8 mouse cellular contexts compared by ENCODE assay signal in genomic region chr11:20571702-20572413, GRCm38 (mm10). TPM values are rescaled to one million over a fixed set of nuclear protein-coding genes. Genes with fewer than 3 reads are reported as not detected.
A peak's percentile ranks its signal among the peaks of the same experiment; 100 is the strongest.
DNase-seq lines count a peak whose midpoint lies in the region; ATAC-seq lines count a peak whose summit lies in the region.

No protein-coding gene starts in this region.

- peaks cover 9% of the 10 kb centered on the region for H3K4me1 ChIP-seq in intestine, embryonic 14.5 days (replicated peaks; ENCODE audit: control insufficient read depth, insufficient read depth, low read length)
- no peaks in the 10 kb centered on the region for H3K4me1 ChIP-seq in intestine, embryonic 16.5 days (ENCODE audit: control insufficient read depth, insufficient read depth, low read length)
- 0 out of 2 replicates have a peak, but pooled peaks cover 3% of the 10 kb centered on the region for H3K4me1 ChIP-seq in midbrain, embryonic 13.5 days (replicated peaks)

- H3K36me3 ChIP-seq in intestine, embryonic 14.5 days (ENCODE audit: control insufficient read depth, insufficient read depth, low read length): no peaks in the 10 kb centered on the region
- no peaks in the 10 kb centered on the region for H3K36me3 ChIP-seq in intestine, embryonic 16.5 days (ENCODE audit: control insufficient read depth, insufficient read depth, low read length)
- 0 out of 2 replicates have a peak, but pooled peaks cover 4% of the 10 kb centered on the region for H3K36me3 ChIP-seq in midbrain, embryonic 13.5 days

- no peak overlapping the region for H3K4me2 ChIP-seq in intestine, embryonic 14.5 days (ENCODE audit: low read length)
- H3K4me2 ChIP-seq in intestine, embryonic 16.5 days (ENCODE audit: low read depth, low read length): no peak overlapping the region
- no peak overlapping the region for H3K4me2 ChIP-seq in midbrain, embryonic 13.5 days (replicated peaks)

- H3K9ac ChIP-seq in intestine, embryonic 14.5 days (ENCODE audit: low read length): no peak overlapping the region
- H3K9ac ChIP-seq in intestine, embryonic 16.5 days (ENCODE audit: low read depth, low read length): no peak overlapping the region
- H3K9ac ChIP-seq in midbrain, embryonic 13.5 days (replicated peaks): no peak overlapping the region

- WGBS in intestine, embryonic 14.5 days: 63% methylated on average over 5 of the region's 5 CpGs
- 60% methylated on average over 5 of the region's 5 CpGs for WGBS in intestine, embryonic 16.5 days
- WGBS in midbrain, embryonic 13.5 days: 76% methylated on average over 5 of the region's 5 CpGs

- no peak overlapping the region for H3K4me3 ChIP-seq in intestine, embryonic 14.5 days (ENCODE audit: low read depth, low read length)
- H3K4me3 ChIP-seq in intestine, embryonic 16.5 days (ENCODE audit: low read length): no peak overlapping the region
- no peak overlapping the region for H3K4me3 ChIP-seq in midbrain, embryonic 13.5 days (replicated peaks)

- no peak for ATAC-seq in intestine, embryonic 14.5 days (replicated peaks; ENCODE audit: low FRiP score, low TSS enrichment, low read depth)
- no peak for ATAC-seq in intestine, embryonic 16.5 days
- no peak for ATAC-seq in midbrain, embryonic 13.5 days
- no peak for ATAC-seq in megakaryocyte progenitor cell, adult 5-6 weeks (replicated peaks; ENCODE audit: poor library complexity)

- no peaks in the 10 kb centered on the region for H3K27me3 ChIP-seq in intestine, embryonic 14.5 days (replicated peaks; ENCODE audit: control insufficient read depth, insufficient read depth, low read length)
- H3K27me3 ChIP-seq in intestine, embryonic 16.5 days (replicated peaks; ENCODE audit: control insufficient read depth, insufficient read depth, low read length): no peaks in the 10 kb centered on the region
- H3K27me3 ChIP-seq in midbrain, embryonic 13.5 days: no peaks in the 10 kb centered on the region

- H3K9me3 ChIP-seq in intestine, embryonic 14.5 days (ENCODE audit: control insufficient read depth, low read length): no peaks in the 10 kb centered on the region
- H3K9me3 ChIP-seq in intestine, embryonic 16.5 days (ENCODE audit: control insufficient read depth, low read length): no peaks in the 10 kb centered on the region
- no peaks in the 10 kb centered on the region for H3K9me3 ChIP-seq in midbrain, embryonic 13.5 days

- intact Hi-C loops in left cerebral cortex, postnatal 25 days (cut with DNase I): no loop called here

- peak; percentile 47 for DNase-seq in intestine, embryonic 14.5 days (ENCODE audit: low spot score)
- DNase-seq in Muller cell, postnatal 12 days (ENCODE audit: inconsistent ontology term): peak; percentile 83
- peak; percentile 70 for DNase-seq in brain, adult 2 months (ENCODE audit: low read depth, low spot score)
- peak; percentile 36 to 78 for DNase-seq in left cerebral cortex, postnatal 25 days (ENCODE audit: low spot score in 2 of 2)
- DNase-seq in testis, postnatal 14 days (ENCODE audit: low spot score): no peak

- H3K27ac ChIP-seq in intestine, embryonic 14.5 days (ENCODE audit: low read depth): no peak overlapping the region
- H3K27ac ChIP-seq in intestine, embryonic 16.5 days (ENCODE audit: low read length): no peak overlapping the region
- no peak overlapping the region for H3K27ac ChIP-seq in midbrain, embryonic 13.5 days

RNA-seq across cellular contexts. Expression of gene Sertad2, which starts 28.8 kb away (rescaled TPM):
- 26.2 and 27.1 TPM in 2 replicates for polyA plus RNA-seq in intestine, embryonic 14.5 days (2014; fragmentation: Nextera tagmentation; extraction: Ambion mirVana)
- 41.3 and 43.2 TPM in 2 replicates for polyA plus RNA-seq in intestine, embryonic 16.5 days (2015; fragmentation: Nextera tagmentation; extraction: Ambion mirVana)
- total RNA-seq in left cerebral cortex, postnatal 25 days (2021): 10 to 100 TPM; 19.2 to 26.7 TPM
- 29.8 and 32.0 TPM in 2 replicates for polyA plus RNA-seq in midbrain, embryonic 13.5 days (2015; fragmentation: Nextera tagmentation; extraction: Ambion mirVana)
- 8.8 and 11.3 TPM in 2 replicates for total RNA-seq in megakaryocyte progenitor cell, adult 5-6 weeks (2015)
- total RNA-seq in megakaryocyte progenitor cell, adult 5-6 weeks (2017): 6.9 and 9.4 TPM in 2 replicates
